Mouse (Mus musculus) ovary, postnatal 36 days (tissue): Measurements from ENCODE around the gene Dcaf17.

ENCODE experiments used
- DNase-seq: peaks from one replicate; pipeline ENCODE4 v3.0.0; 2022; ENCODE audit warnings: low spot score, mixed read lengths

Dcaf17 gene

GRCm38 (mm10) chr2:71121406-71121805 lies 66.3 kb downstream of the Dcaf17 start:
- no peak for DNase-seq

GRCm38 (mm10) chr2:71122268-71123029 lies 67.3 kb downstream of the Dcaf17 start:
- no peak for DNase-seq

GRCm38 (mm10) chr2:71123591-71123990 lies 68.5 kb downstream of the Dcaf17 start:
- DNase-seq, result no peak

DNA sequence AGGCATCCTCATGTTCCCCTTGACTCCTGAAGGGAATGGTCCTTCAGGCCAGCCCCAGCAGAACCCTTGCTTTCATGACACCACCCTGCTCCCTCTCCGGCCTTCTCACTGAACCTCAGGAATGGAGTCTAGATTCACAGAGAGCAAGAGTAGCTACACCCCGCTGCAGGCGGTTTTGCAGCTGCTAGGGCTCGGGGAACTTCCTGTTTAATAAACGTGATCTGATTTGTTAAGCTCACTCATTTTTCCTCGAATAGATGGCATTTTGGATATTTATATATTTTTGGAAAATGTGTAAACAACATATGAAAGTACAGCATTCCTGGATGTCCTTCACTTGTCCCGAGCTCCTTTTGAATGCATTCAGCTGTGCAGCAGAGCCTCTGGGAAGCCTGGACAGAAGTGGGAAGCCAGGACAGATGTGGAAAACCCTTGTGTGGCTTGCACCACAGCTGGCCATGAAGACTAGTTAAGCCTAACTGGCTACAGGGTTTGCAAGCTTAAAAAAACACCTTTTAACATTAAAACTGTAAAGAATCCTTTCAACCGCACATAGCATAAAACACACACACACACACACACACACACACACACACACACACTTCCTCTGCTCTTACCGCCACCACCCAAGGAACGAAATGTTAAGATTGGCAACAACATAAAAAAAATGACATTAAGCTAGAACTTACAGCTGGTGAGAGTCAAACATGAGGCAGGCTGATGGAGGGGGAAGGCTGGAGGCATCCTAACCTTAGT lies 72.8 kb downstream of the Dcaf17 start:
- DNase-seq, result no peak

DNA sequence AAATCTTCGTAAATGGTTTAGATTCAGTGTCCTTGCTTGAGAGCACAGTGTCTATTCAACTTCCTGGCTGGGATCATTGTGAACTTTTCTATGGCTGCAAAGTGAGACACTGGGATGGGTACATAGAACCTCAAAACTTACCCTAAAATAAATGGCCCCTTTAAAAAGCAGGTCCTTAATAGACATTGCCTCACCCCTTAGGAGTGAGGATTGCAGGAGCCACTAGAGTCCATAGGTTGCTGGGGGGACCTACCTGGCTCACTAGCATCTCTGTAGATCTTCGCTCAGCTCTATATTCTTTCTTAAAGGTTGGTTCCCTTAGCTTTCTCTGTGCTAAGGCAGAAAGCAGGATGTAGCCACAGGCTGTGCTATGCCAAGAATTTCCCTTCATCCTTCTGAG lies 75.2 kb downstream of the Dcaf17 start:
- DNase-seq, result no peak

- DNase-seq, result no peak
These were observed 76.9 kb downstream of the Dcaf17 start for GRCm38 (mm10) chr2:71131866-71132496.

GRCm38 (mm10) chr2:71134041-71134505 lies 78.9 kb downstream of the Dcaf17 start:
- DNase-seq, result no peak

GRCm38 (mm10) chr2:71134836-71135235 lies 79.7 kb downstream of the Dcaf17 start:
- DNase-seq, result no peak

- no peak for DNase-seq
These were observed 85.5 kb downstream of the Dcaf17 start for GRCm38 (mm10) chr2:71140622-71141021.

GRCm38 (mm10) chr2:71142410-71142809 lies 87.3 kb downstream of the Dcaf17 start:
- no peak for DNase-seq

- no peak for DNase-seq
These were observed 90.7 kb downstream of the Dcaf17 start for GRCm38 (mm10) chr2:71145853-71146252.

GRCm38 (mm10) chr2:71146266-71146665 lies 91.1 kb downstream of the Dcaf17 start:
- DNase-seq, result no peak

- no peak for DNase-seq
These were observed 92.7 kb downstream of the Dcaf17 start for GRCm38 (mm10) chr2:71147816-71148215.
